18 mouse cellular contexts compared by ENCODE assay signal in the genomic region with DNA sequence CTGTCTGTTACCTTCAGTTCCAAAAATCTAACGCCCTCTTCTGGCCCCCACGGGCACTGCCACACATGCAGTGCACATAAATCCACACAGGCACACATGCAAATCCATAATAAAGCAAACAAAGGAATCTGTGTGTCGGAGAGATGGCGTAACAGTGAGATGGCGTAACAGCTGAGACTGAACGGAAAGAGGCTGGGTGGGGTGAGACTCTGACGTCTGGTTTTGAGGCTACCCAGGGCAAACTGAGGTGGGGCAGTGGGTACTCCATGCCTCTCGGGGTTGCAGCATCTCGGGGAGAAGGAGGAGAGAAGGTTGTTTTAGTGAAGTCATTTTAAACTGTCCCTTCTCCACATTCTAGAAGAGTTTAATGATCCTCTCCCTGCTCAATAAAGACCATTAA. TPM values are rescaled to one million over a fixed set of nuclear protein-coding genes. Genes with fewer than 3 reads are reported as not detected.
DNase-seq lines count a peak whose midpoint lies in the region; ATAC-seq and TF ChIP-seq lines count a peak whose summit lies in the region.
"Had no signal": no experiment of that assay in that cellular context is flagged by ENCODE, and none has a peak within 500 bp of the region (broad histone marks: within the 10 kb centered on the region; RNA-seq: fewer than 3 reads in every experiment).

No protein-coding gene starts in this region.

- ATAC-seq in hindbrain, embryonic 13.5 days (ENCODE audit: low FRiP score): no peak
- no peak for ATAC-seq in hindbrain, postnatal 0 days
- ATAC-seq in granulocyte monocyte progenitor cell, adult 5-6 weeks (replicated peaks; ENCODE audit: poor library complexity, severe bottlenecking): peak; percentile 69
- ATAC-seq: inflammation-experienced regulatory T-cells, adult 6 months had no signal

- intact Hi-C loops in left cerebral cortex, postnatal 14 days (cut with DNase I): no loop called here

- peak overlapping the region; percentile 31; the same call in 1 of the 2 replicates for H3K27ac ChIP-seq in hindbrain, embryonic 13.5 days
- no peak overlapping the region for H3K27ac ChIP-seq in hindbrain, postnatal 0 days
- H3K27ac ChIP-seq in MEL (ENCODE audit: control insufficient read depth, low read depth, low read length): no peak overlapping the region
- H3K27ac ChIP-seq: embryonic facial prominence, embryonic 10.5 days; heart, embryonic 13.5 days; limb, embryonic 15.5 days; macrophage; neural tube, embryonic 15.5 days had no signal

- H3K36me3 ChIP-seq in hindbrain, embryonic 13.5 days: peaks cover 28% of the 10 kb centered on the region
- H3K36me3 ChIP-seq in hindbrain, postnatal 0 days (ENCODE audit: insufficient read depth, low read length): no peaks in the 10 kb centered on the region
- H3K36me3 ChIP-seq in MEL (ENCODE audit: control insufficient read depth in 1 of 2, insufficient read depth in 2 of 2, low read length in 2 of 2): no peaks in the 10 kb centered on the region; a peak in 1 of 4 replicates
- H3K36me3 ChIP-seq: neural tube, embryonic 15.5 days had no signal

- H3K4me3 ChIP-seq in hindbrain, embryonic 13.5 days: no peak overlapping the region
- no peak overlapping the region for H3K4me3 ChIP-seq in hindbrain, postnatal 0 days (ENCODE audit: low read length)
- H3K4me3 ChIP-seq in MEL (ENCODE audit: control insufficient read depth in 1 of 2, insufficient read depth in 1 of 2, low read depth in 2 of 2, low read length in 2 of 2): no peak overlapping the region
- H3K4me3 ChIP-seq: embryonic facial prominence, embryonic 10.5 days; erythroblast, embryonic 14.5 days; heart, embryonic 13.5 days; limb, embryonic 15.5 days; neural tube, embryonic 15.5 days had no signal

- H3K27me3 ChIP-seq in hindbrain, embryonic 13.5 days: no peaks in the 10 kb centered on the region
- H3K27me3 ChIP-seq in hindbrain, postnatal 0 days (ENCODE audit: insufficient read depth, low read length): no peaks in the 10 kb centered on the region
- H3K27me3 ChIP-seq in MEL (ENCODE audit: control insufficient read depth in 1 of 2, insufficient read depth in 2 of 2, low read length in 2 of 2): no peaks in the 10 kb centered on the region
- H3K27me3 ChIP-seq: heart, embryonic 13.5 days; limb, embryonic 15.5 days; neural tube, embryonic 15.5 days had no signal

- no peak for TF ChIP-seq RAD21 in MEL (IDR thresholded peaks at IDR 0.05; ENCODE audit: low read depth, low read length)

- DNase-seq in hindbrain, postnatal 0 days (ENCODE audit: low spot score): no peak
- no peak for DNase-seq in MEL (ENCODE audit: low read depth, low spot score)
- peak; percentile 71 to 75 for DNase-seq in monocyte, adult 2 months (ENCODE audit: low read depth in 1 of 2, low spot score in 2 of 2)
- no peak for DNase-seq in left cerebral cortex, postnatal 14 days (ENCODE audit: low spot score in 2 of 2)
- DNase-seq in gastrocnemius, adult 8-10 months (ENCODE audit: low spot score in 2 of 2): no peak
- DNase-seq: adrenal gland, postnatal 25 days; cerebellum, adult 9-11 months; gastrocnemius, postnatal 14 days; thymus, postnatal 25 days had no signal

- no peak overlapping the region for H3K4me2 ChIP-seq in hindbrain, embryonic 13.5 days
- H3K4me2 ChIP-seq in hindbrain, postnatal 0 days (ENCODE audit: low read depth, low read length): no peak overlapping the region
- H3K4me2 ChIP-seq: heart, embryonic 13.5 days; limb, embryonic 15.5 days; neural tube, embryonic 15.5 days had no signal

- no peak for TF ChIP-seq CTCF in hindbrain, postnatal 0 days (IDR thresholded peaks at IDR 0.05; ENCODE audit: low read depth)
- peak in 2 of 3 experiments; percentile 7 to 11; a peak in 1 of 6 replicates for TF ChIP-seq CTCF in MEL (IDR thresholded peaks at IDR 0.05 in 2 of 3, conservative IDR thresholded peaks at IDR 0.05 in 1 of 3; ENCODE audit: control insufficient read depth in 1 of 3, insufficient read depth in 1 of 3, low read depth in 2 of 3, low read length in 3 of 3, poor library complexity in 1 of 3, severe bottlenecking in 1 of 3)

- TF ChIP-seq EP300 in MEL (IDR thresholded peaks at IDR 0.05; ENCODE audit: low read depth in 1 of 2, low read length in 2 of 2): no peak

- H3K9ac ChIP-seq in hindbrain, embryonic 13.5 days: no peak overlapping the region
- no peak overlapping the region for H3K9ac ChIP-seq in hindbrain, postnatal 0 days (replicated peaks; ENCODE audit: low read length)
- H3K9ac ChIP-seq in MEL (ENCODE audit: control insufficient read depth, low read depth, low read length, poor library complexity, severe bottlenecking): no peak overlapping the region
- H3K9ac ChIP-seq: heart, embryonic 13.5 days; limb, embryonic 15.5 days; neural tube, embryonic 15.5 days had no signal

- TF ChIP-seq POLR2A in MEL (IDR thresholded peaks at IDR 0.05; ENCODE audit: control insufficient read depth in 1 of 2, insufficient read depth in 1 of 2, low read depth in 1 of 2, low read length in 2 of 2, poor library complexity in 1 of 2): no peak

- H3K4me1 ChIP-seq in hindbrain, embryonic 13.5 days (replicated peaks): peaks cover 22% of the 10 kb centered on the region
- no peaks in the 10 kb centered on the region for H3K4me1 ChIP-seq in hindbrain, postnatal 0 days (ENCODE audit: insufficient read depth, low read length)
- H3K4me1 ChIP-seq in MEL (ENCODE audit: control insufficient read depth in 1 of 2, insufficient read depth in 2 of 2, low read length in 2 of 2): no peaks in the 10 kb centered on the region
- H3K4me1 ChIP-seq: limb, embryonic 15.5 days had no signal

- no peaks in the 10 kb centered on the region for H3K9me3 ChIP-seq in hindbrain, embryonic 13.5 days
- no peaks in the 10 kb centered on the region for H3K9me3 ChIP-seq in hindbrain, postnatal 0 days (ENCODE audit: low read length)
- no peaks in the 10 kb centered on the region for H3K9me3 ChIP-seq in MEL (replicated peaks; ENCODE audit: insufficient read depth, low read length)
- H3K9me3 ChIP-seq: embryonic facial prominence, embryonic 10.5 days; heart, embryonic 13.5 days; limb, embryonic 15.5 days; neural tube, embryonic 15.5 days had no signal

- 91% methylated on average over 9 of the region's 9 CpGs for WGBS in hindbrain, embryonic 13.5 days
- WGBS in hindbrain, postnatal 0 days: 89% methylated on average over 9 of the region's 9 CpGs

- no peaks in the 10 kb centered on the region for H3K79me2 ChIP-seq in MEL (ENCODE audit: control insufficient read depth, insufficient read depth, low read length, poor library complexity)

TF ChIP-seq in MEL, 35 proteins besides CTCF, POLR2A, EP300 and RAD21:
- no peak for TF ChIP-seq POLR2AphosphoS2 (IDR thresholded peaks at IDR 0.05; ENCODE audit: low read length)
- TF ChIP-seq ZMIZ1 (IDR thresholded peaks at IDR 0.05; ENCODE audit: low read depth, low read length): no peak
- no peak for TF ChIP-seq NELFE (IDR thresholded peaks at IDR 0.05; ENCODE audit: low read depth, low read length)
- TF ChIP-seq UBTF (IDR thresholded peaks at IDR 0.05; ENCODE audit: borderline replicate concordance, insufficient read depth, low read depth, low read length): no peak
- no peak for TF ChIP-seq GATA1 (IDR thresholded peaks at IDR 0.05; ENCODE audit: low read depth, low read length)
- no peak for TF ChIP-seq TAL1 (IDR thresholded peaks at IDR 0.05; ENCODE audit: low read length)
- TF ChIP-seq USF2 (IDR thresholded peaks at IDR 0.05; ENCODE audit: borderline replicate concordance in 1 of 2, insufficient read depth in 1 of 2, low read depth in 1 of 2, low read length in 2 of 2): no peak
- no peak for TF ChIP-seq ZNF384 (IDR thresholded peaks at IDR 0.05; ENCODE audit: low read depth, low read length)
- TF ChIP-seq NRF1 (IDR thresholded peaks at IDR 0.05; ENCODE audit: insufficient read depth, low read depth, low read length, poor library complexity, severe bottlenecking): no peak
- TF ChIP-seq USF1 (IDR thresholded peaks at IDR 0.05; ENCODE audit: low read depth, low read length): no peak
- no peak for TF ChIP-seq BHLHE40 (IDR thresholded peaks at IDR 0.05; ENCODE audit: borderline replicate concordance, low read depth, low read length)
- TF ChIP-seq TBP (IDR thresholded peaks at IDR 0.05; ENCODE audit: low read depth, low read length): no peak
- no peak for TF ChIP-seq MYC (IDR thresholded peaks at IDR 0.05; ENCODE audit: low read depth, low read length)
- TF ChIP-seq MAFK (IDR thresholded peaks at IDR 0.05; ENCODE audit: borderline replicate concordance, low read depth, low read length): no peak
- TF ChIP-seq CHD1 (IDR thresholded peaks at IDR 0.05; ENCODE audit: low read depth, low read length): no peak
- no peak for TF ChIP-seq E2F4 (IDR thresholded peaks at IDR 0.05; ENCODE audit: borderline replicate concordance, low read depth, low read length)
- TF ChIP-seq ETS1 (IDR thresholded peaks at IDR 0.05; ENCODE audit: low read depth, low read length): no peak
- no peak for TF ChIP-seq JUND (IDR thresholded peaks at IDR 0.05; ENCODE audit: low read depth, low read length)

RNA-seq across cellular contexts. Expression of gene Klhl2, which starts 20.4 kb away (rescaled TPM):
- polyA plus RNA-seq in hindbrain, embryonic 13.5 days (2015; fragmentation: Nextera tagmentation; extraction: Ambion mirVana): 18.8 and 23.3 TPM in 2 replicates
- 35.0 and 41.0 TPM in 2 replicates for total RNA-seq in hindbrain, postnatal 0 days (2014; rRNA removed)
- 26.3 and 27.4 TPM in 2 replicates for polyA plus RNA-seq in hindbrain, postnatal 0 days (2015; fragmentation: Nextera tagmentation; extraction: Ambion mirVana)
- 11.1 and 12.1 TPM in 2 replicates for total RNA-seq in MEL (2012; rRNA removed)
- 10 to 100 TPM in 1 of 2 experiments, not detected in 1; 11.5 TPM for polyA plus RNA-seq in MEL (2012; ENCODE audit: insufficient read depth in 1 of 2, insufficient read length in 2 of 2, low read depth in 1 of 2, low replicate concordance in 2 of 2, missing spikeins in 1 of 2)
- 7.2 and 14.7 TPM in 2 replicates for total RNA-seq in granulocyte monocyte progenitor cell, adult 5-6 weeks (2014; fragmentation: Nextera tagmentation)
- total RNA-seq in granulocyte monocyte progenitor cell, adult 5-6 weeks (2017): 15.5 and 16.0 TPM in 2 replicates
- 100 to 1,000 TPM; 139 to 140 TPM for total RNA-seq in left cerebral cortex, postnatal 14 days (2021)
- 1 to 10 TPM; 3.0 to 6.9 (median 5.6) TPM for total RNA-seq in gastrocnemius, adult 8-10 months (2022)

Comparison
In these comparisons a context has a peak if more than half of its experiments do, and no peak if none do; other contexts are left out.
1. DNase-seq: peak in monocyte, adult 2 months (2 of 2); none in hindbrain, postnatal 0 days (single experiment), MEL (single experiment), left cerebral cortex, postnatal 14 days (0 of 2) and gastrocnemius, adult 8-10 months (0 of 2).